Mouse (Mus musculus): ENCODE measurements at regions not wholly inside any gene's neighbourhood (a gene's known extent, or its start where the extent isn't known, plus 50 kb on each side); places are given as distances from the start of the nearest gene placed in this dataset.
"Not testable (repeated sequence)": the region's sequence is repeated elsewhere in the genome, so short reads cannot be mapped to it uniquely, and the experiment has no call there.

GRCm38 (mm10) chr16:73404509-73404908, 1007.1 kb downstream of the Robo2 start:
- peak; percentile 12 to 16 for DNase-seq

DNA sequence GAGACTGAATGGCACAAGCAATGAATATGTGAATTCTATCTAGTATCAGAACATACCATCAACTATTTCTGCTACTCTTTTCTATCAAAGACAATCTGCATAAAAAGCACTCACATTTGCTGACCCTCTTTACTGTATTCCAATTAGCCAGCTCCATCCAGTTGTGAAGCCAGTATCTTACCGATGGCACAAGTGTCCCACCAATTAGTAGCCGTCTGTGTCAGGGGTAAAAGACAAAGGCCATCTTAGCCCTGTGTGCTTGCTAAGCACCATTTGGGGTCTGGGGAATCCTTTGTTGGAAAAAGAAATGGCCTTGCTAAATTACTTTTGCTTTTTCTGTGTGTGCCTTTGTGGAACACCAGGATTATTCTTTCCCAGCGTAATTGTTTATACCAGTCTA, 1007.5 kb downstream of the Robo2 start:
- DNase-seq = no peak

- no peak for DNase-seq
These were observed 1032.6 kb downstream of the Robo2 start for GRCm38 (mm10) chr16:73379056-73379455.

- no peak for DNase-seq
These were observed 1036.9 kb downstream of the Robo2 start for GRCm38 (mm10) chr16:73374608-73375165.

DNA sequence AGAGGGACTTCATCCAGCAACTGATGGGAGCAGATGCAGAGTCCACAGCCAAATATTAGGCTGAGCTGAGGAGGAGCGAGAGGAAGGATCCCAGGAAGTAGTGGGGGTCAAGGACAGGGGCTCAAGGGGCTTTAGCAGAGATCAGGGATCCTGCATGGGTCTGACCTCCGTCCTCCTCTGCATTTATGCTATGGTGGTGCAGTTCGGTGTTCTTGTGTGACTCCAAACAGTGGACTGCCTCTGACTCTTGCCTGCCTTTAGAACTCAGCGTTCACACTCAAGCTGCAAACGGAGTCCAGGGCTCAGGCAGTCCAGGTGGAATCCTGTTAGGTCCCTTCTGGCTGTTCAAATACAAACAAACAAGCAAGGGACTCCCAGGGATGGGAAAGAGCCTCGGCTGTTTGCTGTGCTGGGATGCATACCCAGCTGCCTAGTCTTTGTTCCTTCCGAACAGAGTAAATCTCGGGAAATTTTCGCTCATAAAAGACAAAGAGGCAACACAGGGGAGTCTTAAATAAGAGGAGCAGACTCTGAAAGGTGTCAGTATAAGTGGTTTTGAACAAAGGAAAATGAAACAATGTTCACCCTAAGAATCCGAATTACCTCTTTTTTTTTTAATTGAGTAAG, 1042.9 kb downstream of the Robo2 start:
- DNase-seq = no peak

GRCm38 (mm10) chr16:73367926-73368325, 1043.7 kb downstream of the Robo2 start:
- no peak for DNase-seq

DNA sequence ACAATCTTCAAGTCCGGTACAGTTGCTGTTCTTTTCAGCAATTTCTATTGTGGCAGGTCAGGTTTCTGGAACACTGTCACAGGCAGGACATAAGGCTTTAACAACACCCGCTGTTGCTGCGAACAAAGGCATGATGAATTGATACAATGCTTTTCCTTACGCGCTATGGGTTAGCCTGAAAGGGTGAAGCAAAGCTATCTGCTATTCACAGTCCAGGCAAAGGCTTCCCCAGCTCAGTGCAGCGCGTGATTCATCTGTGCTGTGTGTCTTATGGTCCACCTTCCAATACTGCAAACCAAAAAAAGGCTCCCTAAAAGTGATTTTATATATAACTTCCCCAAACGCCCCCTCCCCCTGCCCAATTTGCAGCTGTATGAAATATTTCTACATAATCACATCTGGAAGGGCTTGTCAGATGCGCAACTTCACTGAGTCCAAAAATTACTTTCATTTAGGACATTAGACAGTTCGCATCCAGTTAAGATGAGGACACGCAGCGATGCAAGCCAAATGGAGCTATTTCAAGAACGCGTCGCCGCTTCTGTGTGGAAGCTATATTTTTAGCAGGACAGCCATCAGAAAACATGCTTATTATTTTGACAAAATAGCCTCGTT, 1044.3 kb downstream of the Robo2 start:
- peak in 1 of 2 experiments; percentile 9 for DNase-seq

GRCm38 (mm10) chr16:73350698-73351097, 1042.6 kb downstream of the Robo1 start:
- no peak for DNase-seq

GRCm38 (mm10) chr16:73343941-73344340, 1035.8 kb downstream of the Robo1 start:
- DNase-seq = no peak

DNA sequence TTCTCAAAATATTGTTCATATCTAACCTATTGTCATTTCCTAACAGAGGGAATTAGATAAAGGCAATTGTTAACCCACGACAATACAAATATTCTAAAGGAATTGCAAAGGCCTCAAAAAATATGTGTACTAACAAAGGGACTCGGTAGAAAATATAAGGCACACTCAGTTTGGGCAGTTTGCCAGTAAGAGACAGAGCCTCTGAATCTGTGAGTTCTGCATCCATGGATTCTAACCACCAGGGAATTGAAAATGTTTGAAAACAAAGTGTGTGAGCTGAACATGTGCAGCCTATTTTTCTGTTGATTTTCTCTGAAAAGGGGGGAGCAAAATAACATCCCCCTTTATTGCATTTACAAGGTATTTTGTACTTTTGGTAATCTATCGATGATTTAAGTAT, 1035.4 kb downstream of the Robo1 start:
- no peak for DNase-seq

DNA sequence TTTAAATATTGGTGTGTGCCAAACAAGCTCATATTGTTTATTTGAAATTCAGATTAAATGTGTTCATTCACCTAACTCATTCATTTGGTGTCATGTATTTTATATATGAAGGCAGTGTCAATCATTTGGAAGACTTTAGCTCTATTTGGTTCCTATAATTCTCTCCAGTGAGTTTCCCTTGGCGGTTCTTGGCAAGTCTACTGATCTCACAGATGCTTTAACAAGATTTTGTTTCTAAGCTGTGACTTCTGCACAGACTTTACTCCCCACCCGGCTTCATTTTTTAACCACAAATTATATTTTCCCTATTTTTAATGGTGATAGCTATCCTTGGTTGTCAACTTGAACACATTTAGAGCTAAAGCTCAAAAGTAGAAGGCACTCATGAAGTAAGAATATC, 1009.5 kb downstream of the Robo1 start:
- DNase-seq = no peak

DNA sequence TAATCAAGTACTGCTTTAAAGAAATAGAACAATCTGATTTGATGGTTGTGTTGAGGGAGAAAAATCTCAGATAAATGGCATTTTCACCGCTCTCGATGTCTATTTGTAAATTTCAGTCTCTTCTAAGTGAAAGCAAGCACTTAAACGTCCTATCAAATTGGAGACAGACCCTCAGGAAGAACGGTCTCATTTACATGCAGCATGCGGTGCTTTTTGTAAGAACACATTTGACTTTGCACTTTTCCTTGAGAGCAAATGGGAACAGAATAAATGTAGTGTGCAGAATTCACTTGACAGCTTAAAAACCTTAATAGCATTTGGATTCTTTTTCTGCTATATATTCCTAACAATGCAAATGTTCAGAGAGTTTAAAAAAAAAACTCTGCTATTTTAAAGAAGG, 1002.0 kb downstream of the Robo1 start:
- DNase-seq = no peak

- no peak for DNase-seq
These were observed 971.8 kb downstream of the Robo1 start for GRCm38 (mm10) chr16:73279951-73280350.

DNA sequence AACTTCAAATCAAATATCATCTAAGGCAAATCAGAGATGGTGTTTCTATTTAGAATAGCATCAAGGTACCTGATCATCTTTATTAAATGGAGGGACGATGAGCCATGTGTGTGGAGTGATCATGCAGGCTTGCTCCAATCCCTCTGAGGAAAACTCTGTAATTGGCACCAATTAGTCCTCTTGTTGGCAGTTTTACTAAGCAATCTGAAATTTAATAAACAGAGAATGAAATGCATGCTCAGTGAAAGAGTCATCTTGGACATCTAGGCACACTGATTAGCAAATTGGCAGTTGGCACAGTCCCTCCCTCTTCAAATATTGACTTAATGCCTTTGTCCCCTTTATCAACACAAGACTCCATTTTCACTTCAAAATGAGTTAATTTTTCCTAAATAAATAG, 951.6 kb downstream of the Robo1 start:
- no peak for DNase-seq

- no peak for DNase-seq
These were observed 951.2 kb downstream of the Robo1 start for GRCm38 (mm10) chr16:73259283-73259682.

DNA sequence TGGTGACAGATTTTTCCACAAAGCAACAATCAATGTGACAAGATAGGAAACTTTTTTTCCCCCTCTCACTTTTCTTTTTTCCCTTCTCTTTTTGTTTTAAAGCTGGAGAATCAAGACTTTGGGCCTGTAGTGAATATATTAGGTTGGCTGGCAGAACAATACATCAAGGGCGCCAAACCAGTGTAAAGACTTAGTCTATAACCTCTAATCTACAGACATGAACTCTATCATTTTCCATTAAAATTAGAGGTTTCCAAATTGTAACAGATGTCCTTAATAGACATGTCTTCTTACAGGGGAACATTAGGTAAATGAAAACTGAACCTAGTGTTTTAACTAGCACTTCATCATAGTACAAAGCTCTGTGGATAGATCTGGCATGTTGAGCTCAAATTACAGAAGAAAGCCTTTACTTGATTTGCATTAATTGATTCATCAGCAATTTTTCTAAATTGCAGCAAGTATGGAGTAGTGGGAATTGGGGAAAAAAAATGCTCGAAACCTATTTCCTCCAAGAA, 937.0 kb downstream of the Robo1 start:
- DNase-seq = no peak

GRCm38 (mm10) chr16:73230599-73230998, 922.5 kb downstream of the Robo1 start:
- DNase-seq = no peak

DNA sequence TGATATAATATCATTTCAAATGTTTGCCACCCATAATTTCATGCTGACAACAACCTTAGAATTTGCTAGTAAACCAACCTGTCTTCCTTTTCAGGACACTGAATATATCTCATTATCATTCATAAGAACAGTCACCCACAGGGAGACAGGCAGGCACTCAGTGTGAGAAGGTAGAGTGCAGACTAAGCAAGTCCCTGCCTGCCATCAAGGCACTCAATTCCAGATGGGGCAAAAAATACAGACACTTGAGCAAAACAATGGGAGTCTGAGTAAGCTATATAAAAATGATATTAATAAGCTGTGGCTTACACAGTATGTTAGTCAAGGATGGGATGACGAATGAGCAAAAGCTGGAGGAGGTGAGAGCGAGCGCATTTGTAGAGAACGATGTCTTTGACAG, 909.4 kb downstream of the Robo1 start:
- no peak for DNase-seq

GRCm38 (mm10) chr16:73203542-73203941, 895.4 kb downstream of the Robo1 start:
- no peak for DNase-seq

- no peak for DNase-seq
These were observed 892.9 kb downstream of the Robo1 start for GRCm38 (mm10) chr16:73200991-73201390.

- DNase-seq = no peak
These were observed 874.7 kb downstream of the Robo1 start for GRCm38 (mm10) chr16:73182776-73183175.

DNA sequence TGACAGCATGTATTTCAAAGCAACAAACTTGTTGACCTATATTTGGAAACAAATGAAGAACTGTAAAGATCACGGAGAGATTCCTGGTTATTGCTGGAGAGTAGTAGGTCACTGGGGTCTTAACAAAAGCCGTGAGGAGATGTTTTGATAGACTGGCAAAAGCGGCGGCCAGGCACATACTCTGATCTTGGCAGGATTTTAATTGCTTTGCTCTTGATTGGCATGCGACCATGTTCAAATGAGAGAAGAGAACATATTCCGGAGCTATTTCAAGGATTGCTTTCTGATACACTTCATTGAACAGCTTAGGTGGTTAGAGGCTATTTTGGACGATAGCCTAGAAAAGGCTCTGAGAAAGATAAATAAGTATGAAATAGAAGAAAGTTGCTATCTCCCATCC, 874.2 kb downstream of the Robo1 start:
- DNase-seq = no peak

- no peak for DNase-seq
These were observed 847.3 kb downstream of the Robo1 start for GRCm38 (mm10) chr16:73155447-73155846.

DNA sequence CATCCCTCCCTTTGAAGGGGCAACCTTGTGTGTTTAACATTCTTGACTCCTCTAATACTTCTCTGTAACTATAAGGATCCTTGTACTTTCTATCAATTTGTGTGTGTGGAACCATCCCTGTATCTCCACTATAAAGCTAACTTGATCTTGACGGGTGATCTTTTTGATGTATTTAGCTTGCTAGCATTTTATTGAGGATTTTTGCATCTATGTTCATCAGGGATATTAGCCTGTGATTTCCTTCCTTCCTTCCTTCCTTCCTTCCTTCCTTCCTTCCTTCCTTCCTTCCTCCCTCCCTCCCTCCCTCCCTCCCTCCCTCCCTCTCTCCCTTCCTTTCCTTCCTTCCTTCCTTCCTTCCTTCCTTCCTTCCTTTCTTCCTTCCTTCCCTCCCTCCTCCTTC, 819.8 kb downstream of the Robo1 start:
- not testable (repeated sequence) for DNase-seq
